Mouse (Mus musculus) kidney, adult 9 months (tissue): ENCODE data around the gene Ptprn2.

ENCODE experiments used
- DNase-seq: peaks from one replicate; pipeline ENCODE4 v3.0.0; 2022

Ptprn2 gene

GRCm38 (mm10) chr12:117176259-117176823, 690.8 kb downstream of the Ptprn2 start:
- no peak for DNase-seq

- DNase-seq, result no peak
Observed at GRCm38 (mm10) chr12:117187167-117187566, 701.6 kb downstream of the Ptprn2 start.

- no peak for DNase-seq
Observed at GRCm38 (mm10) chr12:117192001-117192400, 706.5 kb downstream of the Ptprn2 start.

- no peak for DNase-seq
Observed at GRCm38 (mm10) chr12:117196721-117197425, 711.4 kb downstream of the Ptprn2 start.

GRCm38 (mm10) chr12:117198093-117198492, 712.6 kb downstream of the Ptprn2 start:
- no peak for DNase-seq

GRCm38 (mm10) chr12:117200117-117200516, 714.6 kb downstream of the Ptprn2 start:
- peak; percentile 72 for DNase-seq

GRCm38 (mm10) chr12:117200590-117200989, 715.1 kb downstream of the Ptprn2 start:
- DNase-seq, result peak; percentile 20

GRCm38 (mm10) chr12:117203506-117203905, 718.0 kb downstream of the Ptprn2 start:
- no peak for DNase-seq

- no peak for DNase-seq
Observed at GRCm38 (mm10) chr12:117204905-117205304, 719.4 kb downstream of the Ptprn2 start.

GRCm38 (mm10) chr12:117207421-117208120, 722.1 kb downstream of the Ptprn2 start:
- DNase-seq, result no peak

GRCm38 (mm10) chr12:117210467-117210866, 724.9 kb downstream of the Ptprn2 start:
- no peak for DNase-seq

GRCm38 (mm10) chr12:117213531-117213930, 728.0 kb downstream of the Ptprn2 start:
- no peak for DNase-seq

- no peak for DNase-seq
Observed at GRCm38 (mm10) chr12:117214272-117214671, 728.8 kb downstream of the Ptprn2 start.

GRCm38 (mm10) chr12:117214919-117215318, 729.4 kb downstream of the Ptprn2 start:
- DNase-seq, result no peak

- no peak for DNase-seq
Observed at GRCm38 (mm10) chr12:117221909-117222308, 736.4 kb downstream of the Ptprn2 start.

- DNase-seq, result no peak
Observed at GRCm38 (mm10) chr12:117224036-117224435, 738.5 kb downstream of the Ptprn2 start.

- peak; percentile 45 for DNase-seq
Observed at GRCm38 (mm10) chr12:117227236-117227635, 741.7 kb downstream of the Ptprn2 start.

GRCm38 (mm10) chr12:117229442-117229841, 743.9 kb downstream of the Ptprn2 start:
- DNase-seq, result no peak

- no peak for DNase-seq
Observed at GRCm38 (mm10) chr12:117230282-117230681, 744.8 kb downstream of the Ptprn2 start.

- no peak for DNase-seq
Observed at GRCm38 (mm10) chr12:117231850-117232249, 746.3 kb downstream of the Ptprn2 start.

- DNase-seq, result no peak
Observed at GRCm38 (mm10) chr12:117235114-117235513, 749.6 kb downstream of the Ptprn2 start.

GRCm38 (mm10) chr12:117236020-117236734, 750.7 kb downstream of the Ptprn2 start:
- no peak for DNase-seq

- no peak for DNase-seq
Observed at GRCm38 (mm10) chr12:117236981-117237380, 751.5 kb downstream of the Ptprn2 start.
